Mouse (Mus musculus) lung, postnatal 36 days (tissue): ENCODE data around the gene B830017H08Rik.
A peak's percentile ranks its signal among the peaks of the same experiment; 100 is the strongest.

Experiments
- DNase-seq: peaks from one replicate; pipeline ENCODE4 v3.0.0; 2022; ENCODE audit warnings: mixed read lengths

B830017H08Rik gene

DNA sequence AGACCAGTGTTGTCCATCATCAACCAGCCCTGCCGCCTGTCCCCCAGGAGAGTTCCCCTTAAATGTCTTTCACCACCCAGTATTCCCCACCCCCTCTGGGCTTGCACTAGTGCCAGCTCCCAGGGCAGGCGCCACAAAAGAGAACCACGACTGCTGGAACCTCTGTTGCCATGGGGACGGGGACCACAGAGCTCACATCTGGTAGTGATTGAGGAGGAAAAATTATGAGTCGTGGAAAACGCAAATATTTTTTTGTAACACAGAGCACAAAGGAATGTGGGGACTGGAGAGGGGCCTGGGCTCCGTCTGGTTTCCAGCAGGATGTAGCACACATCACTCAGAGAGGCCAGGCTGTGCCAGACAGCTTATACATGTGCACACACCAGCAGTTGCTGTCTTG lies 23.2 kb upstream of the B830017H08Rik start:
- peak; percentile 63 for DNase-seq

DNA sequence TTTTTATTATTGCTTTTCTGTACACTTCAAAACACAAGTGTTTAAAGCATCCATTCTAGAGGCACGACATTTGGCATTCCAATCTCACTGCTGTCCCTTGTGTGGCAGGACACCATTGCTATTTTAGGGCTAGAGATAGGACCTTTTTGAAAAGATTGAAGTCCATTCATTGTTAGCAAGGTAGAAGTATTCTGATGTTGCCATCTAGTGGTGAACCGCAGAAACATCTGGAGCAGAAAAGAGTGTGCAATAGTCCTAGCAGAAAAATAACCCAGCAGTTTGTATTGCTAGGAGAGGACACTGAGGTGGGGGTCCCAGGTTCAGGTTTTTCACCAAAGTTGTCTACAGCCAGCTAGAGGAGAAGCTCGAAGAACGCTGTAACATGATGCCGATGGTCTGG lies 20.8 kb upstream of the B830017H08Rik start:
- peak; percentile 79 for DNase-seq

DNA sequence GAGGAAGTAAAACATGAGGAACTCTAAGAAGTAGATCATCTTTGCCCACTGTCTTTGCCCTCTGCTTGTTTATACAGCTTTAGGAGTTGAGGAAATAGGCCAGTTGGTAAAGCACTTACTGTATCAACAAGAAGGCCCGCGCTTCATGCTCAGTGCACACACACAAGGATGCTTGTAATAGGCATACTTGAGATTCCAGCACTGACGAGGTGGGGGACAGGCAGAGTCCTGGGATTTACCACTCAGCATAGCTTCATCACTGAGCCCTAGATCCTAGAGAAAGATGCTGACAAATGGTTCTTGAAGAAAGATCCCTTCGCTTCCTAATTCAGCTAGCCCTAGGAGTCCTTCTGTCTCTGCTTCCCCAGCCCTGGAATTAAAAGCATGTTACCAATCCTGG lies 19.7 kb upstream of the B830017H08Rik start:
- no peak for DNase-seq

DNA sequence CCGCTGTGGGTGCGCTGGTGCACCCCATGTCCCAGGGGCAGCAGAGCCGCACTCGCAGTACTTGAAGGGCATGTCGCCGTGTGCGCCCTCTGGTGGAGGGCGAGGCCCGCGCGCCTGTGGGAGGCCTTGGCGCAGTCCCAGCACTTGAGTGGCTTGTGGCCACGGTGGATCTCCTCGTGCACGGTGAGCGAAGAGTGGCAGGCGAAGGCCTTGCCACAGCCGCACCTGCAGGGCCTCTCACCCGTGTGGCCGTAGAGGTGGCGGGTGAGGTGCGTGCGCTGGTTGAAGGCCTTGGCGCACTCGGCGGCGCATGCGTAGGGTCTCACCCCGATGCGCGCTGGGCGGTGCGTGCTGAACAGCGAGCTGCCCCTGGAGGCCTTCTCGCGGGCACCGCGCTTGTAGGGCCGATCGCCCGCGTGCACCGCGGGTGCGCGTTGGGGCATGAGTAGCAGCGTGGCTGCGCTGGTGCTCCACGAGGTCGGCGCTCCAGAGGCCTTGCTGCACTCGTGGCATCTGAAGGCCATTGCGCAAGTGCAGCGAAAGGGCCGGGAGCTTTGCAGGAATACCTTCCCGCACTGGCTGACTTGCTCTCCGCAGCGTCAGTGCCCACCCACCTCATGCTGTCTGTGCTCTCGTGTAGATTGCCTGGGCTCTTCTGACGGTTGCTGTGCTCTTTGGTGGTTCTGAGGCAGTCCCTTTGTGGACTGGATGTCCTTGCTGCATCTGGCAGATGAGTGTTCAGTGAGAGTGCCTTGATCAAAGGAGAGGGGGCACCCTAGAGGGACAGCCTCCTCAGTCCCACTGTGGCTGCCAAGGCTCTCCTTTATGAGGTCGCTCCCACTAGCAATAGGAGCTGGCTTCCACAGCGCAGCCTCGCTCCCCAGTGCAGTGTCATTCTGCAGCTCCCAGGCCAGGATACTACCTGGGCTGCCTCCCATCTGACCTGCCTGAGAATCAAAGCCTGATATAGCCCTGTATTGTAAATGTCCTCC lies 17.2 kb upstream of the B830017H08Rik start:
- peak; percentile 84 for DNase-seq

DNA sequence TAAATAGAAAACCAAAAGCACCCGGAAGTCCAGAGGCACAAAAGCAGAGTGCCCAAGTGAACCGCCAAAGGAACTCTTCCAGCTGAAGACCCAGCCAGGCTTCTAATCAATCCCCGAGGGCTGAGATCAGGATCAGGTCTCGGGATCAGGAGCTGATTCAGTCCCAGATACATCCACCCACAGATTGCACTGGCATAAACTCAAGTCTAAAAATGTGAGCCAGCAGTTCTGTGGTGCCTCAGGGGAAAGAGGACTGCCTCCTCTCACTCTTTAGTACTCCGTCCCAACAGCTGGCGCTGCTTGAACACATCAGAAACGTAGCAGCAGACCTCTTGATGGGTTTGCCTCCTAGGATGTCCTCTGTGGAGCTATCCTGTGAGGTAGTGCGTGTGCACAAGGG lies 16.4 kb upstream of the B830017H08Rik start:
- no peak for DNase-seq

DNA sequence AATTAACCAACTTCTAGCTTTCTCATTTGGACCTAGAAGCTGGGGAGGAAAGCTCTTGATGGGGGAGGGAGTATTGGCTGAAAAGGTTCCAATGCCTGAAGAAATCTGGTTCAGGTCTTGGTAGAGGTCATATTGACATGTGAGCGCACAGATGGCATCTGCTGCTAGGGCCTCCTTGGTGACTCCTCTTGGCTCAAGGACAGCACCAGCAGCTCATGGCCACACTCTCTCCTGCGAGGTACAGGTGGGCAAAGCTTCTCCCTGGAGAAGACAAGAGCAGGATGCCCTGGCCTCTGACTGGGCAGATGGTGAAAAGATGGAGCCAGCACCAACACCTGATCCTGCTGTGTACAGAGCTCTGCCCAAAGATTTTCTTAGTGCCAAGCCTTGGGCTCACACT lies 6.4 kb upstream of the B830017H08Rik start:
- DNase-seq: no peak

DNA sequence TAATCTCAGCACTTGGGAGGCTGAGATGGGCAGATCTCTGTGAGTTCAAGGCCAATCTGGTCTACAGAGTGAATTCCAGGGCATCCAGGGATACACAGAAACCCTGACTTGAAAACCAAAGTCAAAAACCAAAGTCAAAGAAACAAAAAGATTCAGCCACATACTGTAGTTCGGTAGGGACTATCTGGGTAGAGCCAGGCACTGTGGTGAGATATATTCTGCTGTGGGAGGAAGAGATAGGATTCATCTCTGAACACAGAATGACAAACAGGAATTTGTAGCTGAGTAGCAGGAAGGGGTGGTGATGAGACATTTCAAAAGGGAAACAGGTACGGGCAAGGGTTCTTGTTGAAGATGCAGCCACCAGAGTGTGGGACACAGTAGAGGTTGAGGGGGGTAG lies 4.7 kb upstream of the B830017H08Rik start:
- no peak for DNase-seq

DNA sequence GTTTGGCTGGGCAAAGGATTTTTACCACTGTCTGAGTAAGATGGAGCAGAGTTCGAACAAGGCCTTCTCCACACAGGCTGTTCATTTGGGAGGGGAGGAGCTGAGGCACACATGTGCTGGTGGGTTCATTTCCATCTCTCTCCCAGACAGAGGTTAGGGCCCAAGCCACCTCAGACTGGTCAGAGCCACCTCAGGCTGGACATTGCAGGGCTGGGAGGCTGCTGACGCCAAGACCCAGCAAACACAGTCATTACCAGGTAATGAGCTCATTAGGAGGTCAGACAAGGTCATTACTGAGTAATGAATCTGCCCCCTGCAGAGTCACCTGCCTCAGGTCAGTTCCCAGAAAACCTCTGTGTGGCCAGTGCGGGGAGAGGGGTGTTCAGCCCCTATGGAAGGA lies 4.1 kb upstream of the B830017H08Rik start:
- no peak for DNase-seq

DNA sequence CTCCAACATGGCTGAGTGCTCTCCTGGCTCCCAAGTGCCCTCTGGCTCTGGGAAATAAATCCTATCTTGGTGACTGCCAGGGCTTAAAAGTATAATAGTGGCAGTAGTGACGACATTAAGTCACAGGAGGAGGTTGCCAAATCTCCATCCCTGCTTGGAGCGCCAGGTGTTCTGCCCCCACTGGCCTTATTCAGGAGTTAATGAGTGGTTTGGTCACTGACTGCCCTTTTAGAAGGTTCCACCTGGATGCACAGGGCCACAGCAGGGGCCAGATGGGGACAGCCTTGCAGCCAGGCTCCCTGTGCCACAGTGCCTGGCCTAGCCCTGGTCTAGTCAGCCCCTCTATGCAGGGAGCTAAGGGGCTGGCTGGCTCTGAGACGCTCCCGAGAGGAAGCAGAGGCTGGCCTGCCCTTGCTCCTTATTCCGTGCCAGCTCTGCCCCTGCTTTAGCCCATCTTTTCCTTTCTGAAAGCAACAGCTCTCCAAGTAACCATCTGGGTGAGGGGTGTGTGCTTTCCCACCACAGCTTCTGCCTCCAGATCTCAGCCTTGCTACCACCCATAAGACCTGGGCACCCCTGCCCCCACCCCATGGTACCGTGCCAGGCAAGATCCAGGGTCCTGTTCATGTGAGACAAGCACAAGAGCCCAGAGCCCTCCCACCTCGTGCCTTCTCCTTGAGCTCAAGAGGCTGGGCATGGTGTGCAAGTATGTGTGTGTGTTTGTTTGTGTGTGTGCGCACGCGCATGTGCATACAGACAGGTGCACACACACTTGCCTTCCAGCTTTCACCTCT lies 2.3 kb upstream of the B830017H08Rik start:
- DNase-seq: no peak

DNA sequence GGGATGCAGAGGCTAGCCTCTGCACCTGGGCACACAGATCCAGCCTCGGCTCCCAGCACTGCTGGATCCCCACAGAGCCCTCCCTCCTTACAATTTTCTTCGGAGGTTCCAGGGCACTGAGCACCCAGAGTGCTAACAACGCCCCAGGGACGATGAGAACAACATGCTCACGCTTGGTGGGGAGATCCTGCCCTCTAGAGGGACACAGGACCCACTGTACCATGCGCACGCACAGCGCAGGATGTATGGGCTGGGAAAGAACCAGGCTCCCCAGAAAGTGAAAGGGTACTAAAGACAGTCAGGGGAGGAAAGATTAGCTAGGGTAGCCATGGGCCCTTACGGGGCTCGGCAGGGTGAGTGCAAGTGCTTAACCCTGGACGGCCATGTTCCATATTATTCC lies 1.1 kb upstream of the B830017H08Rik start:
- no peak for DNase-seq

DNA sequence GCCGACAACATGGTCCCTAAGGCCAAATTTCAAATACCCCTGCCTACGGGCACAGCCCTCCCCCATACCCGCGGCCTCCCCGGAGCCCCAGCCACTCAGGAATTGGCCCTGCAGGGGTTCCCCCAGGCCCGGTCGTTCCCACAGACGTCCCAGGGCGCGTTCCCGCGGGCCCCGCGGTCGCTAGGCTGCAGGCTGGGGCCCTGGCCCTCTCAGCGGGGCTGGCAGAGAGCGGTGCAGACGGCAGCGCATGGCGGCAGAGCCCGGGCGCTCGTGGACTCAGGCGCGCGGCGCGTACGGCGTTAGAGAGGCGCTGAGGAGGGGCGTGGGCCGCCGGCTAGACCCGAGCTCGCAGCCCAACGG lies 380 bp downstream of the B830017H08Rik start:
- no peak for DNase-seq

DNA sequence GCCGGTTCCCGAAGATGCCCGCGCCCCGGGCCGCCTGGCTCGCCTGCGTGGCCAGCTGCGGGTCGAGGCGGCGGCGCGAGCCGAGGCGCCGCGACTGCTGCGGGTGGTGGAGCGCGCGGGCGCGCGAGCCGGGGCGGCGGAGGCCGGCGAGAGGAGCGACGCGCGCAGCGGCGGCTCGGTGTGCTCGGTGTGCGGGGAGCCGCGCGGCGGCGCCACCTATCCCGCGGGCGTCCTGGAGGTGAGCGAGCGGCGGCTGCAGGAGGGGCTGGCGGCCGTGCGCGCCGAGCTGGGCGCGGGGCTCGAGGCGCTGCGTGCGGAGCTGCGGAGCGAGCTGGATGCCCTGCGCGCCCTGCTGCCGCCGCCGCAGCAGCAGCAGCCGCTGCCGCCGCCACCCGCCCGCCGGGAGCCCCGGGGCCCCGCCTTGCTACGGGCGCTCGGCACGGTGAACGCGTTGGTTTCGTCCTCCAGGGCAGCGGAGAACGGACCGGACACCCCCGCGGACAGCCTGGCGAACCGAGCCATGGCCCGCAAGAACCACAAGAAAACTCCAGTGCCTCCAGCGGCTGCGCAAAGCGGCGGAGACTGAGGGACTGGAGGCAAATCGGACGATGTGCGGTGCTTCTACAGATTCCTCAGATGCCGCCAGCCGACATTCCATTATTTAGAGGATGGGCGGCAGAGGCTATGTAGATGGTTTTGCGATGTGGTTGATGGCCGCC lies 919 bp downstream of the B830017H08Rik start:
- DNase-seq: no peak

DNA sequence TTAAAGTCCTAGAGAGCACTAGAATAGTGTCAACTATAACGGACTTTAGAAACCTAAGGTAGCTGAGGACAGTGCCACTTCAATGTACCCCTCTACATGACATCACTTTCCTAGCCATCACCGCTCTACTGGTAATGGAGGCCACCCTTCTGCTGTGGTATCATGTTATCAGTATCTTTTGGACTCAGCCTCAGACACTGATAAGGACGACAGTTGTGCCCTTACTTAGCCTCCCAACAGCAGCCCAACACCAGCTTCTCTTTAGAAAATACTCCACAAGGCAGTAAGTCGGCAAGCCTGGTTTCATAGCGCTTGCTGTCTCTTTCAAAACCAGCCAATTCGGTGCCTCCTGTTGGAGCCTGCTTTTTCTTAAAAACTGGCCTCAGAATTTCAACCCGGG lies 1.6 kb downstream of the B830017H08Rik start:
- no peak for DNase-seq

DNA sequence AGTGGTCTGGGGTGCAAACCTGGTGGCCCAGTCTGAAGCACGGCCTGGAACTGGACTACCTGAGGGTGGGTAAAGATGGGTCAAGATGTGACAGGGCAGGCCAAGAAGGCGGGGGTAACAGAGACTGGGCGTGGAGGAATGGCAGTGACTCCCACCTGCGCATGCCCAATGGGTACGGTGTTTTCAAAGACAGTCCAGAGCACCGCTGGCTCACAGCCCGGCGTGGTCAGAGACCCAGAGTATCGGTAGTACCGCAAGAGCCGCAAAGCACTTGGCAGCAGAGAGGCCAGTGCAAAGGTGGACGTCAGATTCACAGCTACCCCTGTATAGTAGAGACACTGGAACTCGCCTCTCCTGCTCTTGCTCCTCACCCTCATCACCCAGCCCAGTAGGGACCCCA lies 2.6 kb downstream of the B830017H08Rik start:
- no peak for DNase-seq

DNA sequence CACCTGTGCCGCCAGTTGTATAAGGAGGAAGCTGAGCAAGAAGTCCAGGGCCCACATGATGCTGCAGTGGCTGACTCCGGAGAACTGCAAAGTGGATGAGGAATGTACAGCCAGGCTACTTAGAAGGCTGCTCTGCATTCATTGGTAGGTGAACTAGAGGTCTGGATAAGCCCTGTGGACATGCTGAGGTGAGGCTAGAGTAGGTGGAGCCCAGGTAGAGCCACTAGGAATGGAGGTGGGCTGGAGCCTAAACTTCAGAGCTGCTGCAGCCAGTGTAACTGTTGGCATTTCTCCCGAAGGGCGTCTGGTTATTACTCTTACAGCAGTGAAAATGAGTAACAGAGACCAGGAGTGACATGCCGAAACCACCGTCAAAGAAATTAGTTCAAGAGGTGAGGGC lies 5.1 kb downstream of the B830017H08Rik start, which contains the start of gene Car15:
Gene Car15, minus strand, starts transcription at position 314 of the 400 bp plus-strand sequence.
- DNase-seq: no peak

DNA sequence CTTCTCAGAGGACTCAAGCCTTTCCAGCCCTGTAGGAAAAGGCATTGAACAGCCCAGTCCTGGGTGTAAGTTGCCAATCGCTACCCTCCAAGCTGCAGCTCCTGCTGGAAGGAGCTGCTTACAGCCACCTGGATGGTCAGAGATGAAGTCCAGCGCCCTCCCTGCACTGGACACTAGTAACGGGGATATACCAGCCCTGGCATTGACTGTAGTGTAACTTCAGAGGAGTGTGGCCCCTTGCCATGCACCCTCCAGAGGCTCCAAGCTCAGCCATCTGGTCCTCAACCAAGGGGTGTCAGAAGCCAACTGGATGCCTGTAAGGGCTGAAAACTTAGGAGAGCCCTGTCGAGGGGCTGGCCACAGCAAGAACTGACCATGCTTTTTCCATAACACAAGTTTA lies 7.1 kb downstream of the B830017H08Rik start:
- DNase-seq: no peak

DNA sequence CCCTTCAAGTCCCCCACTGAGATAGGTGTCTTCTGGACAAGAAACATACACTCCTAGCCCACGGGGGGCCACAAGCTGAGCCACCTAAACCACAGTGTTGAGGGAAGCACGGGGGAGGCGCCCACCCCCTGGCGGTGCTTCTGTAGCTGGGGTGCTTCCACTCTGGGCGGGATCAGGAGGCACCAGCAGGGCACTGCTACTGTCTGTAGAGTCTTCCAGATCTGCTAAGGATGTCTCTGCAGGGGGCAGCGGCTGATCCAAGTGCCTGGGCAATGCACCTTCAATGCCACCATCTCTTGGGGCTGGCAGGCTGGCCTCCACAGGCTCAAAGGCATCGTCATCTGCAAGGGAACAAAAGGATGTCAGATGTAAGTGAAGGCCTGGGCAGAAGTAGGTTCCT lies 9.5 kb downstream of the B830017H08Rik start:
- no peak for DNase-seq

DNA sequence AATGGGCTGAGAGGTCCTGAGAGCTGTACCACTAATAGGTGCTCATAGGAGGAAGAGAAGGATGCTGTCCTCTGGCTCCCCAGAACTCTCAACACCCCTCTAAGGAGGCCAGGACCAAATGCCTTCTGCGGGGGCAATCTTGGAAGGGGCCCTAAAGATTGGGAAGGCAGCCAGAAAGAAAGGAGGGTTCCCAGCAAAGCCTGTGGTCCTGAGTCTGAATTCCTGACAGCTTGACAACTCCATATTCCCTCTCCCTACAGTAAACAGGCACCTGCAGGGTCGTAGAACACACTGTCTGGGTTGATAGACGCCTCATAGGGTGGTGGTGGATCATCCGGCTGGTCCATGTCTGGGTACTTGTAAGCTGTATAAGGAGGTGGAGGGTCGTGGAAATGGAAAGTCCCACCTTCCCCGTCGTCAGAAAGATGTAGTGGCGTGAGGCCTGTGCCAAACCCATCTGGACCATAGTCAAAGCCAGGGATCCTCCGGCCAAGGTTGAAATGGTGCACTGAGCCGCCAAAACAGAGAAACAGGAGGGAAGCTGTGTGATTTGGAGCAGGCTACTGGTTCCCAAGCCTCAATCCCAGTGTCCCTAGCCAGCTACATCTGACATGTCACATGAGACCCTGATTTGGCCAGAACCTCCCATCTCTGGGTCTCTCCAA lies 10.9 kb downstream of the B830017H08Rik start:
- DNase-seq: no peak

DNA sequence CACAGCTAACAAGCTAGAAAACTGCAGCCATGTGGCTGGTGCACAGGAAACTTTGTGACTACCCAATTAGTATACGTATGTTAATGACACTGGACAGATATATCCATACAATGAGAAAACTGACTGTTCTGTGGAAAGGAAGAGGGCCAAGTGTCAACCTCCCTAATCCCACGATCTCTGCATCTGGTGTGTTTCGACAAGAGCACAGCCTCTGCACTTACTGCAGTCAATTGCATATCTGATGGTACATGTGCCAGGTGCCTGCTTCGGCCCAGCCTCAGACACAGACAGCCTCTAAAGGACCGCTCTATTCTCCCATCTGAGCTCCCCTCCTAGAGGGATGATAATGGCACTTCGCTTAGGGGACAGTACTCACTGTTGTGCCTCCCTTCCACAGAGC lies 15.5 kb downstream of the B830017H08Rik start:
- no peak for DNase-seq

DNA sequence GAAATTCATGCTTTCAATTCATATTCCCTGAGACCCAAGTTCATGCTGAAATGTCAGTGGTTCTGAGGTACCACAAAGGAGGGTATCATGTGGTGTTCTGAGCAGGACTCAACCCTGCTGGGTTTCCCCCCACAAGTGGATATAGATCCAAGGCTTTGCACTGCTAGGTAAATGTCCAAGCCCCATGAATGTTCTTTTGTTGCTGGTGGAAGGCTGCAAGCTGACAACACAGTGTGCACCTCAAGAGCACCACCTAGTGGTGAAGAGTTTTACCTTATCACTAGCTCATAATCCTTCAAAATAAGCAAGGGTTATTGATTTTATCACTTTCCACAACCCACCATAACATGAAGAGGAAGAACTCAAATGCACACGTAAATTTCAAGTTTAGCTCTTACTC lies 16.0 kb downstream of the B830017H08Rik start:
- peak; percentile 77 for DNase-seq

DNA sequence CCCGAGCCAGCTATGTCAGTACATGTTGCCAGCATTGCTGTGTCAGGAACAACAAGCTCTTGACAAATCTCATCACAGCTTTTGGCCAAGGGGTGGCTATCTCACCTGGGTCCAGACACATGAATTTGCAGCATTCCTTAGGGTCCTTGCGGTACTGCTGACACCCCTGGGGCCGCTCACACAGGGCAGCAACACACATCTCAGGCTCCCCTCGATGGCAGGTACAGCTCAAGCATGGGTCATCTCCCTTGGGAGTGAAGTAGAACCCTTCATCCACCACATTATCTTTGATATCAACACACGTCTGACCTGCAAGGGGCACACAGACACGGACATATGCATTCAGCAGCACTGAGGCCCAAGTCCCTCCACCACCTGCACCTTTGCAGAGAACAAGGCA lies 16.6 kb downstream of the B830017H08Rik start:
- no peak for DNase-seq

DNA sequence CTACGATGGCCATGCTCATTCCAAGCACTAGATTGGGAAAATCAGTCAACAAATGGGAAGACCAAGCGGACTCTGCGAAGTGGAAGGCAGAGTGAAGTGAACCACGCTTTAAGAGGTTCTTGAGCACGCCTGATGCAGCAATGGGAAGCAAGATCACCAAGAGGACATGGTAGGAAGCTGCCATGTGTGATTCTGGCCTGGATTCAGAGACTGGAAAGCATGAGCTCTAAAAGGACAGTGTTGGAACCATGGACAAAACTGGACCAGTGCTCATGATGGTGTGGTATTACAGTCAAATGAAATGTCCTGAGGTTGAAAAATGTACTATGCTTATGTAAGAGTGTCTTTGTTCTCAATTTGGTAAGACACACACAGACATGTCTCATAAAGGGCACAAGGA lies 18.4 kb downstream of the B830017H08Rik start:
- no peak for DNase-seq

DNA sequence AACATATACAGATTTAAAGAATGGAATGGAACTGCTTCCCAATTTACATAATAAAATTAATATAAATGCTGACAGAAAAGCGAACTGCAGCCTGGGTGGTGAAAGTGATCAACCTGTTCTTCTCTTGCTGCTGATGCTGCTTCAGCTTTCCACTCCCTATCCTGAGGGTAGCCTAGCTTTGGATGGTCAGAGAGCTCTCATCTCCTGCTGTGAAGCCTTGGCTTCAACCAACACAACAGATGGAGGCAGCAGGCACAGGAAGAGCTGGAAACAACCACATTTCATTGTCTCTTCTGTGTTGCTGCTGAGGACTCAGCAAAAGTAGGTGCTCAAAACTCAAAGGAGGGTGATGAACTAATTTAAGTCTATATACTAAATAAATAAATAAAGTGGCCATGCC lies 18.9 kb downstream of the B830017H08Rik start:
- no peak for DNase-seq
